Mouse (Mus musculus) lung, embryonic 14.5 days (tissue): ENCODE data around the gene Zfp937. TPM values are rescaled to one million over a fixed set of nuclear protein-coding genes. Genes with fewer than 3 reads are reported as not detected.
"Not testable (repeated sequence)": the region's sequence is repeated elsewhere in the genome, so short reads cannot be mapped to it uniquely, and the experiment has no call there.

Source experiments
- ATAC-seq: fragments of 200-750 bp; cut with Nextera tagmentation; 2 replicates; pipeline ENCODE4 v1.8.0; 2017; ENCODE audit warnings: mild to moderate bottlenecking, moderate TSS enrichment, moderate library complexity; ENCODE audit not compliant: insufficient read depth
- DNase-seq: peaks from one replicate; pipeline ENCODE4 v3.0.0-alpha.2; 2015
- H3K27ac ChIP-seq: fragments of 300-500 bp; sonication (generic); 2 replicates; pipeline ENCODE4 v1.5.1; 2014; ENCODE audit warnings: low read depth, mild to moderate bottlenecking, moderate library complexity
- H3K27me3 ChIP-seq: fragments of 300-500 bp; sonication (generic); 2 replicates; pipeline ENCODE4 v1.6.1; 2014; ENCODE audit warnings: low read length, control low read depth; ENCODE audit not compliant: insufficient read depth
- H3K36me3 ChIP-seq: fragments of 300-500 bp; sonication (generic); 2 replicates; pipeline ENCODE4 v1.6.1; 2014; ENCODE audit warnings: control low read depth; ENCODE audit not compliant: insufficient read depth
- H3K4me1 ChIP-seq: fragments of 300-500 bp; sonication (generic); 2 replicates; pipeline ENCODE4 v1.6.1; 2014; ENCODE audit warnings: antibody characterized with exemption, control low read depth; ENCODE audit not compliant: insufficient read depth
- H3K4me2 ChIP-seq: fragments of 300-500 bp; sonication (generic); 2 replicates; pipeline ENCODE4 v1.6.1; 2014; ENCODE audit warnings: mild to moderate bottlenecking
- H3K4me3 ChIP-seq: fragments of 300-500 bp; sonication (generic); 2 replicates; pipeline ENCODE4 v1.5.1; 2014; ENCODE audit warnings: low read depth, low read length
- H3K9ac ChIP-seq: fragments of 300-500 bp; sonication (generic); 2 replicates; pipeline ENCODE4 v1.6.1; 2014
- H3K9me3 ChIP-seq: fragments of 300-500 bp; sonication (generic); 2 replicates; pipeline ENCODE4 v1.6.1; 2016; ENCODE audit warnings: low read depth, low read length, control low read depth
- CTCF ChIP-seq: IDR thresholded peaks from 2 replicates; pipeline ENCODE4 v1.5.1; 2016; ENCODE audit warnings: antibody characterized with exemption, low read depth
- WGBS: fragments of 180-500 bp; shearing (Covaris S2); extraction: QIAGEN DNeasy Blood & Tissue Kit; methylation state at CpG from one replicate; pipeline ENCODE4 v1.1.7; 2014; 5-methylcytosine and 5-hydroxymethylcytosine counted together
- polyA plus RNA-seq: library from polyadenylated mRNA; unstranded; fragments of >200 nt; fragmentation: Nextera tagmentation; extraction: Ambion mirVana; gene quantifications from 2 replicates; pipeline ENCODE4 v1.2.1, GENCODE M21; 2014

The Zfp937 gene
- 10.0 and 12.4 TPM in 2 replicates for polyA plus RNA-seq

- H3K4me1 ChIP-seq, H3K36me3 ChIP-seq, H3K27me3 ChIP-seq, H3K9me3 ChIP-seq: not testable (repeated sequence)
- H3K4me2 ChIP-seq, result peak within 1 kb of the TSS; percentile 50
- WGBS, result under 1% methylated on average over 15 of the region's 15 CpGs
- H3K27ac ChIP-seq, result 0 out of 2 replicates have a peak within 1 kb of the TSS, but pooled peaks have one; percentile 36
- DNase-seq, result peak; percentile 78
- peak within 1 kb of the TSS; percentile 54 for H3K9ac ChIP-seq
- peak; percentile 100 for ATAC-seq
- H3K4me3 ChIP-seq, result peak within 1 kb of the TSS; percentile 37
Observed at GRCm38 (mm10) chr2:150217600-150218362, at the start of gene Zfp937. Gene Zfp937 (plus strand): TSS chr2:150218073.

- Histone ChIP-seq H3K36me3 (no peaks in the 10 kb centered on the region), H3K9ac (no peak overlapping the region), H3K27me3 (no peaks in the 10 kb centered on the region), H3K4me1 (no peaks in the 10 kb centered on the region), H3K4me2 (no peak overlapping the region), H3K4me3 (no peak overlapping the region), H3K27ac (no peak overlapping the region), H3K9me3 (peaks cover 2% of the 10 kb centered on the region; the same call in 1 of the 2 replicates)
- ATAC-seq (no peak), DNase-seq (no peak)
- no peak for TF ChIP-seq CTCF
Observed at GRCm38 (mm10) chr2:150173833-150174232, 44.0 kb upstream of the Zfp937 start.

- 76% methylated on average over 4 of the region's 4 CpGs for WGBS
- H3K4me3 ChIP-seq, DNase-seq, H3K27me3 ChIP-seq, H3K36me3 ChIP-seq, ATAC-seq, H3K4me1 ChIP-seq, H3K9me3 ChIP-seq, H3K9ac ChIP-seq, H3K27ac ChIP-seq, H3K4me2 ChIP-seq: not testable (repeated sequence)
Observed at GRCm38 (mm10) chr2:150179579-150179978, 38.3 kb upstream of the Zfp937 start, which contains the start of gene Gm10770. Gene Gm10770 (minus strand): TSS chr2:150179679.

- not testable (repeated sequence) for H3K4me3 ChIP-seq, H3K9me3 ChIP-seq, H3K36me3 ChIP-seq, H3K4me1 ChIP-seq, H3K4me2 ChIP-seq, ATAC-seq, DNase-seq, H3K27me3 ChIP-seq, H3K9ac ChIP-seq, H3K27ac ChIP-seq
Observed at GRCm38 (mm10) chr2:150181046-150181445, 36.8 kb upstream of the Zfp937 start.

GRCm38 (mm10) chr2:150181570-150181999, 36.3 kb upstream of the Zfp937 start, which contains the start of gene Gm14139:
Gene Gm14139 (plus strand): TSS chr2:150181755.
- H3K4me1 ChIP-seq, H3K9ac ChIP-seq, H3K9me3 ChIP-seq, DNase-seq, H3K4me2 ChIP-seq, ATAC-seq, H3K4me3 ChIP-seq, H3K27ac ChIP-seq, H3K27me3 ChIP-seq, H3K36me3 ChIP-seq: not testable (repeated sequence)
- 72% methylated on average over 7 of the region's 7 CpGs for WGBS

GRCm38 (mm10) chr2:150218363-150218725, 471 bp downstream of the Zfp937 start:
- H3K27me3 ChIP-seq, DNase-seq, ATAC-seq, H3K9me3 ChIP-seq, H3K4me1 ChIP-seq, H3K36me3 ChIP-seq: not testable (repeated sequence)
- 7% methylated on average over 3 of the region's 4 CpGs for WGBS
- Histone ChIP-seq H3K27ac (0 out of 2 replicates have a peak overlapping the region, but pooled peaks have one; percentile 36), H3K9ac (peak overlapping the region; percentile 54), H3K4me2 (peak overlapping the region; percentile 50), H3K4me3 (peak overlapping the region; percentile 37)

GRCm38 (mm10) chr2:150223263-150223662, 5.4 kb downstream of the Zfp937 start:
- H3K27me3 ChIP-seq, H3K9ac ChIP-seq, H3K9me3 ChIP-seq, H3K4me1 ChIP-seq, H3K4me3 ChIP-seq, ATAC-seq, H3K36me3 ChIP-seq, H3K4me2 ChIP-seq, H3K27ac ChIP-seq, DNase-seq: not testable (repeated sequence)
